9 mouse cellular contexts compared by ENCODE assay signal in the genomic region with DNA sequence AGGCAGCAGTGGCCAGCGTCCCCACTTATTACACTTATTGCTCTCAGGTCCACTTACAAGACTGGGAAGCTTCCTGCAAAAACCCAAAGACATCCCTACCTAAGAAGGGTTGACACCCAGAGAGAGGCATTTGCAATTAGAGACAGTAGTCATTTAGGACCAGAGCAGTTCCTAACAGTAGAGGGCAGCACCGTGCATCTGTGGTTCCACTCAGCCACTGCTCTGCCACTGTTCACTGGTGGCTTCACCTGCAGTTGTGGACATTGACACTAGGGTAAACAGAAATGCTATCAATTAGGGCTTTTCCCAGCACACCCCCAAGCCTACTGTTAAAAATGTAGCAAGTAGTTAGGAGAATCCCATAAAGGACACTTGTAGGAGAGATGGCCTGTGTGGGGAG. TPM values are rescaled to one million over a fixed set of nuclear protein-coding genes. Genes with fewer than 3 reads are reported as not detected.
DNase-seq lines count a peak whose midpoint lies in the region; ATAC-seq and TF ChIP-seq lines count a peak whose summit lies in the region.
"Had no signal": no experiment of that assay in that cellular context is flagged by ENCODE, and none has a peak within 500 bp of the region (broad histone marks: within the 10 kb centered on the region; RNA-seq: fewer than 3 reads in every experiment).

No protein-coding gene starts in this region.

- ATAC-seq in midbrain, embryonic 11.5 days (ENCODE audit: low FRiP score): peak; percentile 68; the same call in 1 of the 2 replicates
- ATAC-seq in midbrain, embryonic 15.5 days (replicated peaks): no peak
- ATAC-seq in forebrain, embryonic 12.5 days (ENCODE audit: low FRiP score): peak; percentile 53; the same call in 1 of the 2 replicates
- peak; percentile 74 for ATAC-seq in hindbrain, postnatal 0 days
- ATAC-seq in neural tube, embryonic 11.5 days (ENCODE audit: insufficient read depth, low FRiP score, low TSS enrichment): no peak; the same call in 1 of the 2 replicates

- no peaks in the 10 kb centered on the region for H3K4me1 ChIP-seq in midbrain, embryonic 11.5 days (ENCODE audit: control insufficient read depth, insufficient read depth, low read length)
- H3K4me1 ChIP-seq in midbrain, embryonic 15.5 days: no peaks in the 10 kb centered on the region
- H3K4me1 ChIP-seq in bone marrow macrophage, adult 2 months (ENCODE audit: control insufficient read depth, insufficient read depth, low read length): peaks cover 3% of the 10 kb centered on the region; the same call in 1 of the 2 replicates
- no peaks in the 10 kb centered on the region for H3K4me1 ChIP-seq in forebrain, embryonic 12.5 days
- no peaks in the 10 kb centered on the region for H3K4me1 ChIP-seq in hindbrain, postnatal 0 days (ENCODE audit: insufficient read depth, low read length)
- no peaks in the 10 kb centered on the region for H3K4me1 ChIP-seq in neural tube, embryonic 11.5 days (ENCODE audit: control insufficient read depth, insufficient read depth, low read length)
- no peaks in the 10 kb centered on the region for H3K4me1 ChIP-seq in thymus, adult 2 months (replicated peaks; ENCODE audit: control insufficient read depth, insufficient read depth, low read length)
- H3K4me1 ChIP-seq: embryonic facial prominence, embryonic 12.5 days had no signal

- H3K4me3 ChIP-seq in midbrain, embryonic 11.5 days (ENCODE audit: low read depth, low read length): no peak overlapping the region
- H3K4me3 ChIP-seq in midbrain, embryonic 15.5 days: no peak overlapping the region
- H3K4me3 ChIP-seq in bone marrow macrophage, adult 2 months (ENCODE audit: insufficient read depth, low read length): no peak overlapping the region
- H3K4me3 ChIP-seq in forebrain, embryonic 12.5 days (replicated peaks): no peak overlapping the region
- H3K4me3 ChIP-seq in hindbrain, postnatal 0 days (ENCODE audit: low read length): no peak overlapping the region
- H3K4me3 ChIP-seq in neural tube, embryonic 11.5 days (ENCODE audit: low read depth, low read length): no peak overlapping the region
- no peak overlapping the region for H3K4me3 ChIP-seq in thymus, adult 2 months (ENCODE audit: control insufficient read depth, insufficient read depth, low read length)
- H3K4me3 ChIP-seq: embryonic facial prominence, embryonic 12.5 days had no signal

- peak; percentile 79 for TF ChIP-seq CTCF in bone marrow macrophage, adult 2 months (IDR thresholded peaks at IDR 0.05; ENCODE audit: low read depth, low read length)
- TF ChIP-seq CTCF in hindbrain, postnatal 0 days (IDR thresholded peaks at IDR 0.05; ENCODE audit: low read depth): peak; percentile 88
- peak; percentile 43; the same call in 1 of the 2 replicates for TF ChIP-seq CTCF in thymus, adult 2 months (IDR thresholded peaks at IDR 0.05; ENCODE audit: borderline replicate concordance, control insufficient read depth, extremely low read depth, insufficient read depth, low read length, poor library complexity)

- no peak for TF ChIP-seq POLR2A in bone marrow macrophage, adult 2 months (IDR thresholded peaks at IDR 0.05; ENCODE audit: borderline replicate concordance, low read depth, low read length)
- TF ChIP-seq POLR2A in thymus, adult 2 months (IDR thresholded peaks at IDR 0.05; ENCODE audit: control insufficient read depth, extremely low read depth, insufficient read depth, low read length, poor library complexity): no peak

- peak; percentile 93 for DNase-seq in midbrain, embryonic 11.5 days (ENCODE audit: low spot score, missing footprints)
- peak; percentile 82 for DNase-seq in hindbrain, postnatal 0 days (ENCODE audit: low spot score)
- peak; percentile 66 to 67 for DNase-seq in left cerebral cortex, postnatal 36 days (ENCODE audit: low spot score in 2 of 2)
- DNase-seq in neural tube, embryonic 11.5 days (ENCODE audit: low spot score): peak; percentile 63
- DNase-seq in thymus, adult 2 months: peak; percentile 77

- no peak overlapping the region for H3K27ac ChIP-seq in midbrain, embryonic 11.5 days (ENCODE audit: low read depth, low read length)
- H3K27ac ChIP-seq in midbrain, embryonic 15.5 days: no peak overlapping the region
- H3K27ac ChIP-seq in bone marrow macrophage, adult 2 months (ENCODE audit: insufficient read depth, low read depth, low read length): no peak overlapping the region
- no peak overlapping the region for H3K27ac ChIP-seq in forebrain, embryonic 12.5 days
- H3K27ac ChIP-seq in hindbrain, postnatal 0 days: no peak overlapping the region
- no peak overlapping the region for H3K27ac ChIP-seq in neural tube, embryonic 11.5 days (ENCODE audit: low read depth, low read length)
- H3K27ac ChIP-seq in thymus, adult 2 months (ENCODE audit: control insufficient read depth, insufficient read depth, low read length): no peak overlapping the region
- H3K27ac ChIP-seq: embryonic facial prominence, embryonic 12.5 days had no signal

- WGBS in midbrain, embryonic 11.5 days: 16% methylated on average over 2 of the region's 2 CpGs
- WGBS in midbrain, embryonic 15.5 days: 15% methylated on average over 2 of the region's 2 CpGs
- 11% methylated on average over 2 of the region's 2 CpGs for WGBS in forebrain, embryonic 12.5 days
- WGBS in hindbrain, postnatal 0 days: 21% methylated on average over 2 of the region's 2 CpGs
- WGBS in neural tube, embryonic 11.5 days: 18% methylated on average over 2 of the region's 2 CpGs
- 20% methylated on average over 2 of the region's 2 CpGs for WGBS in thymus, adult 2 months

- no peaks in the 10 kb centered on the region for H3K27me3 ChIP-seq in midbrain, embryonic 11.5 days (ENCODE audit: control insufficient read depth, insufficient read depth, low read length)
- no peaks in the 10 kb centered on the region for H3K27me3 ChIP-seq in midbrain, embryonic 15.5 days (replicated peaks)
- no peaks in the 10 kb centered on the region for H3K27me3 ChIP-seq in forebrain, embryonic 12.5 days
- no peaks in the 10 kb centered on the region for H3K27me3 ChIP-seq in hindbrain, postnatal 0 days (ENCODE audit: insufficient read depth, low read length)
- H3K27me3 ChIP-seq in neural tube, embryonic 11.5 days (ENCODE audit: control insufficient read depth, insufficient read depth, low read length): no peaks in the 10 kb centered on the region
- no peaks in the 10 kb centered on the region for H3K27me3 ChIP-seq in thymus, adult 2 months (ENCODE audit: control insufficient read depth, insufficient read depth, low read length)
- H3K27me3 ChIP-seq: embryonic facial prominence, embryonic 12.5 days had no signal

- no peak overlapping the region for H3K9ac ChIP-seq in midbrain, embryonic 11.5 days (ENCODE audit: low read length)
- no peak overlapping the region for H3K9ac ChIP-seq in midbrain, embryonic 15.5 days
- H3K9ac ChIP-seq in forebrain, embryonic 12.5 days: no peak overlapping the region
- no peak overlapping the region for H3K9ac ChIP-seq in hindbrain, postnatal 0 days (replicated peaks; ENCODE audit: low read length)
- no peak overlapping the region for H3K9ac ChIP-seq in neural tube, embryonic 11.5 days (ENCODE audit: low read length)
- H3K9ac ChIP-seq: embryonic facial prominence, embryonic 12.5 days had no signal

- no peaks in the 10 kb centered on the region for H3K36me3 ChIP-seq in midbrain, embryonic 11.5 days (ENCODE audit: control insufficient read depth, insufficient read depth, low read length)
- H3K36me3 ChIP-seq in midbrain, embryonic 15.5 days (replicated peaks): no peaks in the 10 kb centered on the region
- H3K36me3 ChIP-seq in forebrain, embryonic 12.5 days (replicated peaks): no peaks in the 10 kb centered on the region
- no peaks in the 10 kb centered on the region for H3K36me3 ChIP-seq in hindbrain, postnatal 0 days (ENCODE audit: insufficient read depth, low read length)
- no peaks in the 10 kb centered on the region for H3K36me3 ChIP-seq in neural tube, embryonic 11.5 days (ENCODE audit: control insufficient read depth, insufficient read depth, low read length)
- no peaks in the 10 kb centered on the region for H3K36me3 ChIP-seq in thymus, adult 2 months (ENCODE audit: control insufficient read depth, insufficient read depth, low read length)
- H3K36me3 ChIP-seq: embryonic facial prominence, embryonic 12.5 days had no signal

- intact Hi-C loops in left cerebral cortex, postnatal 36 days (cut with DNase I): loop anchor here (2.0 to 5.0 kb wide), 2 partner anchors 113 to 275 kb away; no protein-coding TSS in a partner anchor

- no peak overlapping the region for H3K4me2 ChIP-seq in midbrain, embryonic 11.5 days
- no peak overlapping the region for H3K4me2 ChIP-seq in midbrain, embryonic 15.5 days
- H3K4me2 ChIP-seq in forebrain, embryonic 12.5 days: no peak overlapping the region
- H3K4me2 ChIP-seq in hindbrain, postnatal 0 days (ENCODE audit: low read depth, low read length): no peak overlapping the region
- no peak overlapping the region for H3K4me2 ChIP-seq in neural tube, embryonic 11.5 days (ENCODE audit: low read depth)
- H3K4me2 ChIP-seq: embryonic facial prominence, embryonic 12.5 days had no signal

- H3K9me3 ChIP-seq in midbrain, embryonic 11.5 days (ENCODE audit: control insufficient read depth, low read length): no peaks in the 10 kb centered on the region
- H3K9me3 ChIP-seq in midbrain, embryonic 15.5 days: no peaks in the 10 kb centered on the region
- H3K9me3 ChIP-seq in forebrain, embryonic 12.5 days: no peaks in the 10 kb centered on the region
- no peaks in the 10 kb centered on the region for H3K9me3 ChIP-seq in hindbrain, postnatal 0 days (ENCODE audit: low read length)
- no peaks in the 10 kb centered on the region for H3K9me3 ChIP-seq in neural tube, embryonic 11.5 days (ENCODE audit: control insufficient read depth, low read length)
- H3K9me3 ChIP-seq: embryonic facial prominence, embryonic 12.5 days had no signal

RNA-seq across cellular contexts. Expression of gene Zfp365, which starts 40.7 kb away (rescaled TPM):
- polyA plus RNA-seq in midbrain, embryonic 11.5 days (2014; fragmentation: Nextera tagmentation; extraction: Ambion mirVana): 1.8 and 2.1 TPM in 2 replicates
- 5.4 and 5.8 TPM in 2 replicates for polyA plus RNA-seq in midbrain, embryonic 15.5 days (2015; fragmentation: Nextera tagmentation; extraction: Ambion mirVana)
- polyA plus RNA-seq in bone marrow macrophage, adult 2 months (2012; ENCODE audit: insufficient read depth, insufficient read length, missing spikeins): not detected in 2 replicates
- polyA plus RNA-seq in forebrain, embryonic 12.5 days (2016; fragmentation: Nextera tagmentation; extraction: Ambion mirVana): 2.3 and 3.6 TPM in 2 replicates
- total RNA-seq in hindbrain, postnatal 0 days (2014; rRNA removed): 14.3 and 16.6 TPM in 2 replicates
- 7.9 and 8.8 TPM in 2 replicates for polyA plus RNA-seq in hindbrain, postnatal 0 days (2015; fragmentation: Nextera tagmentation; extraction: Ambion mirVana)
- 100 to 1,000 TPM; 454 to 507 TPM for total RNA-seq in left cerebral cortex, postnatal 36 days (2021)
- polyA plus RNA-seq in neural tube, embryonic 11.5 days (2014; fragmentation: Nextera tagmentation; extraction: Ambion mirVana): 0.53 and 1.4 TPM in 2 replicates
- 1.00 and 1.3 TPM in 2 replicates for polyA plus RNA-seq in thymus, adult 2 months (2012; rRNA removed)

Comparison
In these comparisons a context has a peak if more than half of its experiments do, and no peak if none do; other contexts are left out.
1. ATAC-seq: peak in midbrain, embryonic 11.5 days (single experiment), forebrain, embryonic 12.5 days (single experiment) and hindbrain, postnatal 0 days (single experiment); none in midbrain, embryonic 15.5 days (single experiment) and neural tube, embryonic 11.5 days (single experiment).
2. Peak in every context shown above with its lines, with median percentiles within 50 percentile points of each other: DNase-seq and CTCF ChIP-seq.